Mouse (Mus musculus): ENCODE data around the gene Gm37240.

Gene Gm37240

DNA sequence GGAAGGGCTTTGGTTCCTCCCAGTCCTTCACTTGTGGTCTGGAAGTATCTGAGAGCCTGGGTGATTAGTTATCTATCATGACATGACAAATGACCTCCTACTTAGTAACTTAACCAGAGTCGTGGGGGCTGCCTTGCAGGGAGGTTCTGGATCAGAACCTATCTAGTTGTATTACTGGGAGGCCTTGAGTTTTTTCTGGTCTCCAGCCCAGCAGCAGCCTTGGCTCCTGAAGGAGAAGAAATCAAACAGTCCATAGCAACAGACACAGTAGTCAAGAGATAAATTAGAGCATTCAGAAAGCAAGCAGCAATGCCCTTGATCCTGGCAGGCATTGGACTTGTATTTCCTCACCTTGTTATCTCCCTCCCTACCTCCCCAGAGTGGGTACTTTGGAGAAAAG, 722.4 kb downstream of the Gm37240 start:
- DNase-seq, result no peak

DNA sequence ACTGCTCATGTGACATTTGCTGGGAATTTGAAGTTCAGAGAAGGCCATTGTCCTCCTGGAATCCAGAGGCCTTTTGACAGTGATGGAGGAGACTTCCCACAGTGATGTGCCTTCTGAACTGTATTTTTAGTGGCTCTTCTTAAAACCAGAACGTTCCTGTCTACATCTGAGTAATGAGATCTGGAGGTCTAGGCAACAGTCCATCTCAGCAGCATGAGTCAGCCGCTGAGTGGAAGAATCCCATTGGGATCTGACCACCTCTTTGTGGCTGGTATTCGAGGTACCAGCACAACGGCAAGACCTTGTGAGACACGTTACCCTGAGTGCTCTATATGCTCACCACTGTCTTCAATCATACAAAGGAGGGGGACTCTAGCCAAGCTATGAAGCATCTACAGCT, 723.9 kb downstream of the Gm37240 start:
- no peak for DNase-seq

DNA sequence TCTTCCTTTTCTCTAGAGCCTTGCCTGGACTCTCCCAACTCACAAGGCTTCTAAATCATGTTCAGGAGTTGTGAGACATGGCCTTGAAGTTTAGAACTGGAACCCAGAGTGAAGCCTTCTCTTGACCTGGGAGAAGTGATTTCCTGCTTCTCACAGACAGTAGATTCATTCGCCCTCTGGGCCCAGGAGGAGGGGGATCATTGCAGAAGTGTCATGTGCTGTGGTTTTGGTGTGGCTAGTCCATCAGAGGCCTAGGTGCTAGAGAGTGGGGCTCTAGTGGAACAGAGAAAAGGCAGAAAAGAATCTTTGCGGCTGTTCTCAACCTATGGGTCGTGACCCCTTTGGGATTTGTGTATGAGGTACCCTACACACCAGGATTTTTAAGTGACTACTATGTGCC, 724.9 kb downstream of the Gm37240 start:
- no peak for DNase-seq

DNA sequence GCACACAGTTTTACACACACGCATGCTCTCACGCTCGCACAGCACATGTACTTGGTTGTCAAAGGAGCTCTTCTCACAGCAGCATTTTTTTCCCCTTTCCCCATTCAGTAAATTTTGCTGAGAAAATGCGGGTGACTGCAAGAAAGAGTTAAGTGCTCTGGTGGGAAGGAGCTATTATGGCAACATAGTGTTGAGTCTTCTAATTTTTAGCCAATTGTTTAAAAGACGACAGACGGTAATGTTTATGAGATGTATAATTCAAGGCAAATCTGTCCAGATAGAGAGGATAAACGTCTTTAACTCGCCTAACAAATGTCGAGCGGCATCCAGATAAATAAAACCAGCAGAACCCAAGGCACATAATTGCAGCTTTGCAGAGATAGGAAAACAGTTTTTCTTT, 726.5 kb downstream of the Gm37240 start:
- no peak for DNase-seq

DNA sequence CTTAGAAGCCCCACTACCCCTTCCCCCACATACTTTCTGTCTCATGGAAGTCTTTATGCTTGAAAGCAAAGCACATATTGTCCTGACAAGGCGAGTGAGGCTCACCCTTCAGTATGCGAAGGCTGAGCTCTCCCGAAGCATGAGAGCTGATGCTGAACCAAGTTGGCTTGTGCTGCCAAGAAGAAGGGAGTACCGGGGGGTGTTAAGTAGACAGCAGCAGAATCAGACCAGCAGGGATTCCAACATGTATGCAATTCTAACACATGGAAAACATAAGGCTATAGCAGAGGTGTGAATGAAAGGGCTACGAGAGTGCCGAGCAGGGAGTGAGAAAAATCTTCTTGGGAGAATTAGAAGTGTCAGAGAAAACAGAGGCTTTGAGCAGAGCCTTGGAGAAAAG, 727.7 kb downstream of the Gm37240 start:
- no peak for DNase-seq

DNA sequence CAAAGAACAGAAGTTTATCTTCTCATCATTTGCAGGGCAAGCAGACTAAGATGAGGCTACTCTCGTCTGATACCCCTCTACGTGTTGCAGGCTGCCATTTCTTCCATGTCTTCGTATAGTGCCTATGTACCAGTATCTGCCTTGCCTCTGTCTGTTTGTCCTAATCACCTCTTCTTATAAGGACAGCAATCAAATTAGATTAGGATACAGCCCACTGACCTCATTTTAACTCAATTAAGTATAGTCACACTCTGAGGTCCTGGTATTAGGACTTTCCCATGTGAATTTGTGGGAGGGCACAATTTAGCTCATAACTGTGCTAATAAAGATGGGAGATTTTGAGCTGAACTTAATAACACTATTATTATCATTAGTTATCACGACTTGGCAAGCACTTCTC, 738.5 kb downstream of the Gm37240 start:
- DNase-seq, result no peak

DNA sequence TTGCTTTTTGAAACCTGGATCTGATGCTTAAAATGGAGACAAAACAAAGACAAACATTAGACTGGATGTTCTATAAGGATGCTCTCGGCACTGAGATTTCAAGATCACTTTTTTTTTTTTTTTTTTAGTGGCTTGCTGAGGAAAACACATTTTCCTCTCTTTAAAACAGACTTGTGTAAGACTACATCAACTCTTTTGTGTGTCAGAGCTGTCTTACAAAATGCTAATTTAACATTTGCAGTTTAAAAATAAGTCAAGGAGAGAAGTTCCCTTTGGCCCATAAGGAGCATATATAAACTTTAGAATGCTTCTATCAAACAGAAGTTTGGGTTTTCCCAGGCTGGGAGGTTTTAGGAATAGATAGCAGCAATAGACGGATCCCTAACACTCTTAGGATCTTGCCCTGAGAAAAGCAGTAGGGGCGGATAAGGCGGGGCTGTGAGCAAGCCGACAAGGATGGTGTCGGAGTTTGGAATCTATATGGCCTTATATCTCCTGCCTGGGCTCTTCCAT, 739.2 kb downstream of the Gm37240 start:
- DNase-seq, result no peak

DNA sequence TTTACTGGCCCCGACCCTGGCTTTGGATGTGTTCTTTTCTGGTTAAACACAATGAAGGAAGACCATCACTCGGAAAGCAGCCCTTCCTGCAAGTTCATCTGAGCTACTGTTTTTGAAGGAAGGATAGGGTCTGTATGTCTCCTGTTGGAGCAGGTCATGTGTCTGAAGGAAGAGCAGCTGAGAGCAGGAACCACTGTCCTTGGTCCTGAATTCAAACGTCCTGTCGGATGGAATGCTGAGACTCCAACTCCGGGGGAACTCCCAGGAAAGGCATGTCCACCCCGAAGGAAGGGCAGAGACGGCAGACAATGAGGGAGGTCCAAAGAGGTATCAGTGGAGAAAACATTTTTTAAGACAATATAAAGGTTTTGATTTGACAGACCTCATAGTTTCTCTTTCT, 741.8 kb downstream of the Gm37240 start:
- no peak for DNase-seq

DNA sequence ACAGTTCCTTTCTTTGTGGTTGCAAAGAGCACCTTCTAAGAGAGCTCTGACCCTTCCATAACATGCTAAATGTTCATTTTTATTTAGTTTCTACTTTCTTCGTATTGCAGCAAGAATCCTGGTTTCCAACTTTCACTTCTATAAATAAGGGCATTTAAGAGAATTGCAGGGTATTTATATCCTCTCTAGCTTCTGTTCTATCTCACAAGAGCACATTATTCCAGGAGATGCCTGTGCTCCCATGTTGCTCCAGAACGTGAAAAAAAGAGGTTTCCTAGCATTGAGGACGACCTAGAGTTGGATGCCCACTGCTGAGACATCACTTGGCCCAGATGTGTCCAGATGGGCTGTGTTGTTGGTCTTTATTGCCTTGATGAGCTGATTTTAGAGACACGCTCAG, 742.2 kb downstream of the Gm37240 start:
- DNase-seq, result no peak

DNA sequence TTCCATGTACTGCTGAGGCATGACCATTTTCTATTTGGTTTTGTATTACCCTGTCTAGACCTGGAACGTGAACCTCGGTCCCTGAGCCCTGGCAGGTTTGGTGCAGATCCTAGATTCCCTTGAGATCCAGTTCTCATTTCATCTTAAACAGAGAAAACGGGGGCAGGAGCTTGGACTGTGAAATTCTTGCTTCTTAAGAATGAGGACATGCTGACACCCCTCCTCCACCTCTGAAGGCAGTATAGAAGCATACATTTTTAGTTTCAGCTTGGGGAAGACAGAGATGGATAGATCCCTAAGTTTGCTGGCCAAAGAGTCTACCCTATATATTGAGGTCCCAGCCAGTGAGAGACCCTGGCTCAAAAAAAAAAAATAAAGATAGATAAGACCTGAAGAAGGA, 742.9 kb downstream of the Gm37240 start:
- DNase-seq, result no peak

DNA sequence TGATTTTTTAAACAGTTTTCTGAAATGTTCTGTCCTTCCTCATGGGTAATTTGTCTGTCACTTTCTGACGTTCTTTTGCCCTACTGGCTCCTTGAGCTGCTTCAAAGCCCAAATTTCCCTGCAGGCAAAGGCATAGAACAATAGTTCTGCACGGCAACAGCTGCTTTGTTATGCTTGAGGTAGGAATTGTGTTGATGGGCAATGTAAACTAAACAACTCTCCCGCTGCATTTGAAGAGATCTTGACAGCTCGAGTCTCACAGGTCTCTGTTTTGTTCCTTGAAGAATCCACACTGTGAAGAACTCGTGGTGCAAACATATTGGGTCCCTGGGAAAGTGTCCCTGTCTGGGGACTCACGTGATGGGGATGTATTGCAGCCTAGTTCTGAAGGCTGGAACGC, 746.8 kb downstream of the Gm37240 start:
- DNase-seq, result no peak

DNA sequence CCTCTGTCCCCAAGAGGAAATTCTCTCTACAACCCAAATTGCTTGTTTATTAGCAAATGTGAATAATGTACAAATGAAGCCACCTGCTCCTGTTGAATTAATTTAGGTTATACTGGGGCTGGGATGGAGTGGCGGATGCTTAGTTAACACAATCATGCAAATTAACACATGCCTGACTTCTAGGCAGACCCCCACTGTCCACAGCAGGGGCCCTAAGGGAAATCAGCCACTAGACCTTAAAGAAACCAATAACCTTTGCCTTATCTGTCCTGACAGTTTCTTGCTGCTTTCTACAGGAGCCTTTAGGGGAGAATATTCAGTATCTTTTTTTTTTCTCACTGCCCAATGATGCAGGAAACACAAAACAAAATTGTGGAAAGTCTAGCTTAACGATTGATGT, 748.9 kb downstream of the Gm37240 start:
- no peak for DNase-seq

DNA sequence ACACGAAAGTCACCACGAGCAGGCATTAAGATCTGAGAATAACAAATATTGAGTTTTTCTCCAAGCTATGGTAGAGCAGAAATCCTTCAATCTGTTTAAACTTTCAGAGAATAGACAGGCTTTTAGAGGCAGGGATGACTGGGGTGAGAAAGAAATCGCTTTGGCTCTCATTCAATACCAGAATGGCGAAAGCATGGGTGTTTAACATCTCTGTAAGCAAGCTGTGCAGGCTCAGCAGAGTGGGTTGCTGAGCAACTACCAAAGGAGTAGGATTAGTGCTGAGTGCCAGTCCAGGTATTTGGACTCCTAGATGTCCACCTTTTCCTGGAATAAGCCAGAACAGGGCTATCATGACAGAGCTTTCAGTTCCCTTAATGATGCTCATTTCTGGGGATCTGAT, 753.8 kb downstream of the Gm37240 start:
- DNase-seq, result no peak

DNA sequence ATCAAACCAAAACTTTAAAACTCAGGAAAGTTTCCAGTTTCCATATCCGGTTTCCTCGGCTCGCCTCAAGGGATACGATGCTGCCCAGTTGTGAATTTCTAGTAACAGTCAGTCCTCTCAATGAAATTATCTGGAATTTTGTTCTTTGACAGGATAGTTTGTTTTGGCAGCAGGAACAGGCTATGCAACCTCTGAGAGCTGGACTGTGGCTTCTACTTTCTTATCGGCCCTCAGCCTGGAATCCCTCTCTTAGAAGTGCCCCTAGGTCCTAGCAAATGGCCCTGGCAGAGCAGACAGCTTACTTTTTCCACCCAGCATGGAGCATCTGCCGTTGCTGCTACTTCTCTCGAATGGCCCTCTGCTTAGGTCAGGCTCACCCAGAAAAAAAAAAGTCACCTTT, 755.4 kb downstream of the Gm37240 start:
- no peak for DNase-seq

DNA sequence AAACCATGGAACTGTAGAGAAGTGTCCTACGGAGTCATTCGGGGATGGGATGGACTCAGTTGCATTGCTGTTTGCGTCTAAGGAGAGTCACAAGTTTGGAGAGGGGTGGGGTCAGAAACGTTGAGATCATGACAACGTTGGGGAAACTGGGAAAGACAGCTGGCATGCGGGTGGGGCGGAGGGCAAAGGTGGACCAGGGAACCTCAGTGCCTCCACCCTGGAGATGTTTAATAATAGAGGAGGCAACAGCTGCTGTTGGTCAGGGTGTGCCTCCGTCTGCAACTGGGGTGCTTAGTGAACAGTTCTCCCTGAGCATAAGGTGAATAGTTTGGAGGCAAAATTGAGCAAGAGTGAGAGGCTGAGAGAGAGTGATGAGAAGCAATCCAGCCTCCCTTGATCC, 758.8 kb downstream of the Gm37240 start:
- DNase-seq, result no peak

DNA sequence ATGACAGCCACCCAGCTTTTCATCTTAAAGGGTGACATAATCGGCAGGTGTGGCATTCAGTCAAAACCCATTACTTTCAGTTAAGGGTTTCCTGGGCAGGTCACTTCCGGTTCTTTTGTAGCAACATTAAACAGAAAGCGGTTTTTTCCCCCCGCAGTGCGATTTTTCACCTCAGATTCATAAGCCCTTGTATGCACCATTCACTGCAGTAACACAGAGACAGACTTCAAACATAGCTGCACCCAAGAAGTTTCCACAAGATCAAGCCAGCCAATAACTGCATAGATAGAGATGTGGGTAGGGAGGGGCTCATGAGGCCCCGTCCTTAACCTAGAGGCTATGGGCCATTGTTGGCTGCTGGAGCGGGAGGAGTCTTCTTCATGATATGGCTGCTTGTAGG, 760.3 kb downstream of the Gm37240 start:
- DNase-seq, result no peak

DNA sequence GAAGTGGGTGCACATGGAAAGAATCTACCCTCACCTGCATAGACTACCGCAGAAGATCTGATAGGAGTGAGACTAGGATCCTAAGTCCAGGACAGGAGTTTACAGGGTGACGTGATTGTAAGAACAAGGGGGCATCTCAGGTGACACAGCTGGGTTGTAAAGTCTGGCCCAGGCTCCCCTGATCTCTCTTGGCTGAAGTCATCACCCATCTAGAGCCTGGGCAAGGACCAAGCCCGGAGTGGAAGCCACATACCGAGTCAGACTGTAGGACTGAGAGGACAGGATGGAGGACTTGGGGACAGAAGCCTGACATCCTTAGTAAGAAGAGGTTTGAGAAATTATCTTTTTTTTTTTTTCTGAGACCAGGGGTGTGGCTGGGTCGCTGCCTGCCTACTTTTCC, 761.8 kb downstream of the Gm37240 start:
- DNase-seq, result no peak

DNA sequence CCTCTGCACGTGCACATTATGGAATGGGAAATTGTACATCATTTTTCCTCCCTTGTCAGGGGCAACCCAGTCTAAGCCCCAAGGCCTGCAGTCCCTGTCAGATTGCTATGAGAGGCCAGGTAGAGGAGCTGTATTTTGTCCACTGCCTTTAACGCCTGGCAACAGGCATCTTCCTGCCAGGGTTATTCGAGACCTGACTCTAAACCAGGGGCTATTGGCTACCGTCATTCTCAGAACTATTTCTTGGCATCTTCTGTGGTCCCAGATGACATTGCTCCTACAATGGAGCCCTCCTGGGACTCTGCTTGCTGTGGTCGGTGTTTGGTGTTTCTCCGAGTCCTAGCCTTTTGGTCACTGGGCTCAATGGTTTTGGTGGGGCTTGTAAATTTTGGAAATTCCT, 762.4 kb downstream of the Gm37240 start:
- DNase-seq, result no peak

DNA sequence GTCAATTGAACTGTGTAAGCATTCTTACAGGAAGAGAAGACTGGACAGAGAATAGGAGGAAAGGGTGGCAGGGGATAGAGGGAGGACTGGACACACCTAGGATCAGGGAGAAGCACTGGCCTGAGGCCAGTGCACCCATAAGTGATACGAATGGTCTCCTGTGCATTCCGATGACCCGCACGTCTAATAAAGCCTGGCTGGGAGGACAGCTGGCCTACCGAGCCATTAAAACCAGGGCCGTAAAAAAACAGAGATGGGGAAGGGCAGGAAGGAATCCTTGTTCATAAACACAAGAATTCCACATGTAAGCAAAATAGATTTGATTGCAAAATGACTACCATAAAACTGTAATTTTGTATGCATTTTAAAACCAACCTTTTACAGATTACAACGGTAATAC, 762.9 kb downstream of the Gm37240 start:
- DNase-seq, result no peak

DNA sequence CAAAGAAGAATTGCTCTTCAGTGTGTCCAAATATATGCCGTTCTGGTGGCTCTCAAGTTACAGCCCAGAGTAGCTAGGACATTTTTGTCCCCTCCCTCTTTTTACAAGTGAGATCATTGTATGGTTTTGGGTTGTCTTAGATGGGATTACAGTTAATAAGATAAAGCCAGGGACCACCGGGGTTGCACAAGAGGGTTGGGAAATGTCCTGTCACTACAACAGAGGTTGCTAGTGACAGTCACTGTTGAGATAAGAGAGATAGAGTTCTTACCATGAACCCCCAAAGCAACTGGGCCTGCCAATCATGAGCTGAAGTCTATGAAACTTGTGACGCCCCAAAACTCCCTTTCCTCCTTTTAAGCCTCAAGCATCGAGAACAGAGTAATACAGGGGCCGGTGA, 769.6 kb downstream of the Gm37240 start:
- DNase-seq, result no peak

DNA sequence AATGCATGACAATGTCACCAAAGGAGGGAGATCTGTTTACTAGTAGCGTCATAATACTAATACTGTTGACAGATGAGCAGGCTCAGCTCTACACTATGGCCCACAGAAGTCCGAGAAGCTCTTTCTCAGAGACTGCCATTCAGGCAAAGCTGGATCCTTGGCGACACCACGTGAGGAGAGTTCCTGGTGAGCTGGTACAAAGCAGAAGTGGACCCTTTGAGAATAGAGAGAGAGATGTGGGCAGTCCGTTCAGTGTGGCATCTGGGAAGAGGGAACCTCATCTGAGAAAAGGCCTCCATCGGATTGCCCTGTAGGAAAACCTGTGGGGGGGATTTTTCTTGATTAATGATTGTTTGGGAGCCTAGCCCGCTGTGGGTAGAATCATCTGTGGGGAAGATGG, 770.3 kb downstream of the Gm37240 start:
- DNase-seq, result no peak

DNA sequence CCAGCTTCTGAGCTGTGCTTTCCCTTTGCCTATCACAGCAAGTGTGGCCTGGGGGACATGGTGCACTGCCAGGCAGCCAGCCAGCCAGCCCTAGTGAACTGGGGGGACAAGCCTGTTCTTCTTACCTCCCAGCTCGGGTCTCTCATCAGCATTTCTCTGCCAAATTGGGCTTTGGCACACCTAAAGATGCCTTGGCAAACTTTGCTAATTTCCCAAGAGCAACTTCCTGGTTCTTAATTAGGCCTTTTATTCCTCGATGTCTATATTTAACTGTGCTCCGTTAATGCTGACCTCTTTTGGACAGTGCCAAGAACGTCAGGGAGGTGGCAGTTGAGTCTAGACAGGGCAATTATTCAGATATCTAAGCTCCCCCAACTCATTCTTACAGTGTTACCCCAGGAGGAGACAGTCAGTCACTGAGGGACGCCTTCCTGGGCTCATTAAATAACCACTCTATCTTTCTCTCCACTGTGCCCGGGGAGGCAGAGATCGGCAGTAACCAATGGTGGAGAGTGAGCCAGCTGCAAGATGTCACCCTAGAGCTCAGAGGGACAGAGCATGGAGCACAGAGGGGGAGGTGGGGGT, 771.3 kb downstream of the Gm37240 start:
- no peak for DNase-seq

DNA sequence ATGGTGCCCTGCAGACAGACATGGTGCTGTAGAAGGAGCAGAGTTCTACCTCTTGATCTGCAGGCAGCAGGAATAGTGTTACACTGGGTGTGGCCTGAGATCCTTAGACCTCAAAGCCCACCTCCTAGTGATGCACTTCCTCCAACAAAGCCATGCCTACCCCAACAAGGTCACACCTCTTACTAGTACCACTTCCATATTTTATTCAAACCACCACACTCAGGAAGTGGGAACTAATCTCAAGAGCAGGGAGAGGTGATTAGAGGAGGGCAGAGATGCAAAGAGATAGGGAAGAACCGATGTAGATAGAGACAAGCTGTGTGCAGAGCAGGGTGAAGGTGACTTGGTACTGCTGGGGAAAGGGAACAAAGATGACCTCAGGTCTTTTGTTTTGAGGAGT, 773.8 kb downstream of the Gm37240 start:
- no peak for DNase-seq

DNA sequence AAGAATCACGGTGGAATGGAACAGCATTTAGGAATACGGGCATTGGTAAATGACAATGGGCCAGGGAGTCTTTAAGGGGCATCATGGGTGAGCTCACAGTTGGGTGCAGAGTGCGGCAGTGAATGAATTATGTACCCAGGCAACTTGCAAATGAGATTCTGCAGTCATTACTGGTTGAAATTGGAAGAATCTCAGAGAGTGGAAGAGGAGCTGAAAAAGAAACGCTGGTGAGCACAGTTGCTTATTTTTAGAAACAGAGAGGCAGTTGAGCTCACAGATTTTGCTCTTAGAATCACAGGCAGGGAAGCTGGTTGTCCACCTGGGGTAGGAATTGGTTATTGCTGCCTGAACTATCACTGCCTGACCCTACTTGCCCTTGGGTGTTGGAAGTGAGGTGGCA, 776.6 kb downstream of the Gm37240 start:
- DNase-seq, result no peak

DNA sequence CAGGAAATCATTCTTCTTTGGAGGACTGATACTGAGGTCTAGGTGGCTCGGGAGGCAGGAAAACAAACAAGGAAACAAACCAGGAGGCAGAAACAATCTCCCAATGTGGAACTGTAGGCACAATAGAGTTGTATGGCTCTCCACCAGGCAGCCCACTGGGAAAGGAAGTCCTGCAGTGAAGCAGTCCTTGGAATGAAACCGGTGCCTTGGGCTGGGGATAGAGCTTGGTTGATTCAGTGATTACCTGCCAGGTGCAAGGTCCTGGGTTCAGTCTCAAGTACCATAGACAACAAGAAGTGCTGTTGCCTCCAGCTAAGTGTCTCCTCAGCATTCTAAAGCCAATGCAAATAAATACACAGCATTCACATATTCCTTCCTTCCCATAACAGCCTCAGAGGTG, 778.1 kb downstream of the Gm37240 start:
- DNase-seq, result no peak

DNA sequence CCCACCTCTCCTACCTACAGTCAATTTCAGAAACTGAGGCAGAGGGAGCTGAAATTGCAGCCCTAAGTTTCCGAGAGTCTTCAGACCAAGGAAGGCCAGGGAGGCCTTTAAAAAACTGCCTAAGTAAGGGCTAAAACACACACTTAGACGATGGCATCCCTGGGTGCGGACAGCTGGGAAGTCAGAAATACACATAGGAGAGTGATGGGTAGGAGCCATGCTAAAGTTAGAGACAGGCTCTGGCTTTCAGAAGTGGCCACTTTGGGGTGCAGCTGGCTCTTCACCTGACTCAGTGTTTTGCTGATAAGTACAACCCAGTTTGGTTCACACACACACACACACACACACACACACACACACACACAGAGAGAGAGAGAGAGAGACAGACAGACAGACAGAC, 778.9 kb downstream of the Gm37240 start:
- no peak for DNase-seq

Measured in cerebellum, adult 8-10 months (tissue).